Mouse (Mus musculus) heart, adult 2 months (tissue): ENCODE results near the gene Rrm1. TPM values are rescaled to one million over a fixed set of nuclear protein-coding genes. Genes with fewer than 3 reads are reported as not detected.

Source experiments
- DNase-seq, 2 experiments: peaks; one replicate each; pipeline ENCODE4 v3.0.0; 2021
- H3K27ac ChIP-seq: fragments of 200-600 bp; 2 replicates; pipeline ENCODE4 v1.8.1; 2022
- H3K27me3 ChIP-seq: fragments of 200-500 bp; 2 replicates; pipeline ENCODE4 v1.6.1; 2012; ENCODE audit warnings: mild to moderate bottlenecking, low read length, inconsistent platforms, mixed read lengths; ENCODE audit not compliant: control insufficient read depth, insufficient read depth
- H3K36me3 ChIP-seq: fragments of 200-500 bp; 2 replicates; pipeline ENCODE4 v1.6.1; 2012; ENCODE audit warnings: low read length, inconsistent platforms; ENCODE audit not compliant: control insufficient read depth, insufficient read depth
- H3K4me1 ChIP-seq: fragments of 200-500 bp; 2 replicates; pipeline ENCODE4 v1.6.1; 2011; ENCODE audit warnings: low read length; ENCODE audit not compliant: control insufficient read depth, insufficient read depth
- H3K4me3 ChIP-seq: fragments of 200-600 bp; 2 replicates; pipeline ENCODE4 v1.8.1; 2022
- H3K79me2 ChIP-seq: fragments of 200-500 bp; replicated peaks from 2 replicates; pipeline ENCODE4 v1.6.1; 2012; ENCODE audit warnings: mild to moderate bottlenecking, inconsistent platforms, low read length, moderate library complexity, mixed read lengths; ENCODE audit not compliant: control insufficient read depth, insufficient read depth
- H3K9ac ChIP-seq: fragments of 200-500 bp; 2 replicates; pipeline ENCODE4 v1.6.1; 2012; ENCODE audit warnings: low read depth, mild to moderate bottlenecking, control low read depth, inconsistent platforms, low read length, mixed read lengths
- CTCF ChIP-seq: fragments of 200-600 bp; IDR thresholded peaks from 2 replicates; pipeline ENCODE4 v1.8.1; 2022; ENCODE audit warnings: antibody characterized with exemption, mild to moderate bottlenecking, moderate library complexity
- EP300 ChIP-seq: fragments of 200-500 bp; IDR thresholded peaks from 2 replicates; pipeline ENCODE4 v1.6.1; 2011; ENCODE audit warnings: low read depth, low read length, control low read depth; ENCODE audit not compliant: insufficient read depth
- POLR2A ChIP-seq: fragments of 200-500 bp; IDR thresholded peaks from 2 replicates; pipeline ENCODE4 v1.6.1; 2011; ENCODE audit warnings: mild to moderate bottlenecking, low read depth, low read length, control low read depth; ENCODE audit not compliant: insufficient read depth
- WGBS: fragments of 180-500 bp; shearing (Covaris S2); methylation state at CpG from one replicate; pipeline ENCODE4 v1.1.7; 2018; 5-methylcytosine and 5-hydroxymethylcytosine counted together
- intact Hi-C: fragments of 180-260 bp; cut with DNase I; formaldehyde crosslinking; loops from one replicate; pipeline ENCODE4 v1.15.1; 2025
- polyA plus RNA-seq: library from polyadenylated mRNA; depleted of rRNA; stranded (reverse); fragments of >200 nt; gene quantifications from 2 replicates; pipeline ENCODE4 v1.2.3, GENCODE M21; 2012
- total RNA-seq, 2 experiments: library from RNA; stranded (reverse); gene quantifications; 2 replicates each; pipeline ENCODE4 v1.2.3; 2021

Rrm1 gene
- total and polyA plus RNA-seq, 3 experiments = 4.4 to 9.9 (median 9.6) TPM

- Histone ChIP-seq H3K27ac (no peak overlapping the region), H3K4me3 (no peak overlapping the region), H3K79me2 (no peaks in the 10 kb centered on the region), H3K27me3 (no peaks in the 10 kb centered on the region), H3K4me1 (no peaks in the 10 kb centered on the region), H3K36me3 (no peaks in the 10 kb centered on the region), H3K9ac (no peak overlapping the region)
- no peak for DNase-seq
- TF ChIP-seq POLR2A (no peak), CTCF (no peak), EP300 (no peak)
- WGBS = 80% methylated on average over 9 of the region's 9 CpGs
- intact Hi-C loops = loop anchor here (10.0 kb wide), 1 partner anchor 1297 kb away; no protein-coding TSS in a partner anchor
These were observed 66.6 kb downstream of the Rrm1 start for GRCm38 (mm10) chr7:102508066-102508465.

- no peak for DNase-seq
- Histone ChIP-seq H3K27ac (no peak overlapping the region), H3K4me3 (no peak overlapping the region), H3K4me1 (no peaks in the 10 kb centered on the region), H3K9ac (no peak overlapping the region), H3K27me3 (no peaks in the 10 kb centered on the region), H3K36me3 (no peaks in the 10 kb centered on the region), H3K79me2 (no peaks in the 10 kb centered on the region)
- no peak for TF ChIP-seq CTCF
- no peak for TF ChIP-seq POLR2A
- no peak for TF ChIP-seq EP300
- intact Hi-C loops = loop anchor here (10.0 kb wide), 1 partner anchor 1296 kb away; no protein-coding TSS in a partner anchor
- WGBS = 85% methylated on average over 6 of the region's 6 CpGs
These were observed 67.2 kb downstream of the Rrm1 start for GRCm38 (mm10) chr7:102508666-102509065.

- no peaks in the 10 kb centered on the region for H3K79me2 ChIP-seq
- H3K27me3 ChIP-seq = no peaks in the 10 kb centered on the region
- TF ChIP-seq EP300 (no peak), POLR2A (no peak), CTCF (no peak)
- no peaks in the 10 kb centered on the region for H3K4me1 ChIP-seq
- H3K27ac ChIP-seq = no peak overlapping the region
- no peak overlapping the region for H3K9ac ChIP-seq
- H3K36me3 ChIP-seq = no peaks in the 10 kb centered on the region
- no peak overlapping the region for H3K4me3 ChIP-seq
- intact Hi-C loops = loop anchor here (10.0 kb wide), 1 partner anchor 1295 kb away; no protein-coding TSS in a partner anchor
- no peak for DNase-seq
- 81% methylated on average over 7 of the region's 7 CpGs for WGBS
These were observed 68.2 kb downstream of the Rrm1 start for GRCm38 (mm10) chr7:102509726-102510125.

GRCm38 (mm10) chr7:102511927-102512326 is 70.4 kb downstream of the Rrm1 start:
- no peaks in the 10 kb centered on the region for H3K27me3 ChIP-seq
- no peak overlapping the region for H3K4me3 ChIP-seq
- intact Hi-C loops = loop anchor here (2.0 kb wide), 1 partner anchor 241 kb away; no protein-coding TSS in a partner anchor
- no peak for DNase-seq
- 86% methylated on average over 10 of the region's 10 CpGs for WGBS
- no peak for TF ChIP-seq CTCF
- TF ChIP-seq POLR2A = no peak
- TF ChIP-seq EP300 = no peak
- H3K4me1 ChIP-seq = no peaks in the 10 kb centered on the region; the same call in 1 of the 2 replicates
- no peak overlapping the region for H3K9ac ChIP-seq
- no peaks in the 10 kb centered on the region for H3K36me3 ChIP-seq
- no peaks in the 10 kb centered on the region for H3K79me2 ChIP-seq
- no peak overlapping the region for H3K27ac ChIP-seq

- Histone ChIP-seq H3K36me3 (no peaks in the 10 kb centered on the region), H3K27ac (no peak overlapping the region), H3K4me3 (peak overlapping the region; percentile 52), H3K9ac (peak overlapping the region; percentile 67), H3K4me1 (no peaks in the 10 kb centered on the region; the same call in 1 of the 2 replicates), H3K27me3 (no peaks in the 10 kb centered on the region), H3K79me2 (no peaks in the 10 kb centered on the region)
- intact Hi-C loops = loop anchor here (1.0 to 2.0 kb wide), 2 partner anchors 240 to 406 kb away; no protein-coding TSS in a partner anchor
- peak; percentile 85 to 93 for DNase-seq
- TF ChIP-seq CTCF (peak; percentile 97), POLR2A (no peak)
- under 1% methylated on average over 54 of the region's 54 CpGs for WGBS
These were observed 71.4 kb downstream of the Rrm1 start for GRCm38 (mm10) chr7:102512814-102513435.

GRCm38 (mm10) chr7:102514144-102514543 is 72.6 kb downstream of the Rrm1 start:
- no peak overlapping the region for H3K4me3 ChIP-seq
- H3K9ac ChIP-seq = no peak overlapping the region
- TF ChIP-seq POLR2A (no peak), CTCF (no peak), EP300 (no peak)
- intact Hi-C loops = no loop called here
- H3K79me2 ChIP-seq = no peaks in the 10 kb centered on the region
- 67% methylated on average over 4 of the region's 4 CpGs for WGBS
- H3K36me3 ChIP-seq = no peaks in the 10 kb centered on the region
- no peaks in the 10 kb centered on the region; the same call in 1 of the 2 replicates for H3K4me1 ChIP-seq
- no peak for DNase-seq
- no peaks in the 10 kb centered on the region for H3K27me3 ChIP-seq
- H3K27ac ChIP-seq = no peak overlapping the region
